9 mouse cellular contexts compared by ENCODE assay signal in the genomic region with DNA sequence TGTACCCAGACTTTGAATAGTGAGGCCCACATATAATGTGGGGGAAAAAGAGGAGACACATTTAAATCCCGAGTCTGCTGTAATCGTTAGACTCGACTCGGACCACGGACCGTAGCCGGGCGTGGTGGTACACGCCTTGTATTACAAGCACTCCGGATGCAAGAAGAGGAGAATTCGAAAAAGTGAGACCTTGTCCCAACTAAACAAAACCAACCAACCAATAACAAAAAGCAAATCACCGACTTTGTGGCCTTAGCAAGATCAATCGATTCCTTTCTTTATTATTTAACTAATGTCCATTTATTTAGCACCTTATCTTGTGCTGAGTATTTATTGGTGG. TPM values are rescaled to one million over a fixed set of nuclear protein-coding genes. Genes with fewer than 3 reads are reported as not detected.
DNase-seq lines count a peak whose midpoint lies in the region; ATAC-seq lines count a peak whose summit lies in the region.
"Had no signal": no experiment of that assay in that cellular context is flagged by ENCODE, and none has a peak within 500 bp of the region (broad histone marks: within the 10 kb centered on the region; RNA-seq: fewer than 3 reads in every experiment).

No protein-coding gene starts in this region.

- H3K27me3 ChIP-seq in kidney, embryonic 15.5 days, result no peaks in the 10 kb centered on the region
- H3K27me3 ChIP-seq in hindbrain, embryonic 10.5 days (ENCODE audit: insufficient read depth, poor library complexity, severe bottlenecking), result no peaks in the 10 kb centered on the region
- H3K27me3 ChIP-seq in lung, embryonic 16.5 days (ENCODE audit: control insufficient read depth, insufficient read depth, low read depth, low read length), result no peaks in the 10 kb centered on the region

- no peaks in the 10 kb centered on the region for H3K9me3 ChIP-seq in kidney, embryonic 15.5 days (replicated peaks)
- H3K9me3 ChIP-seq in hindbrain, embryonic 10.5 days, result no peaks in the 10 kb centered on the region
- H3K9me3 ChIP-seq in lung, embryonic 16.5 days (ENCODE audit: control insufficient read depth, low read length), result no peaks in the 10 kb centered on the region

- H3K9ac ChIP-seq in kidney, embryonic 15.5 days, result peak overlapping the region; percentile 99
- peak overlapping the region; percentile 100 for H3K9ac ChIP-seq in lung, embryonic 16.5 days (ENCODE audit: low read length)

- DNase-seq in kidney, postnatal 14 days, result no peak
- DNase-seq in ZHBTc4 (ENCODE audit: low read depth, low spot score), result peak; percentile 41
- no peak for DNase-seq in hindbrain, embryonic 10.5 days (ENCODE audit: low spot score)
- DNase-seq in natural killer cell, adult 2 months (ENCODE audit: low spot score in 2 of 2), result no peak
- DNase-seq in adrenal gland, adult 2 months, result no peak

- H3K36me3 ChIP-seq in kidney, embryonic 15.5 days, result peaks cover 50% of the 10 kb centered on the region
- H3K36me3 ChIP-seq in hindbrain, embryonic 10.5 days, result peaks cover 54% of the 10 kb centered on the region
- peaks cover 35% of the 10 kb centered on the region for H3K36me3 ChIP-seq in lung, embryonic 16.5 days (ENCODE audit: control insufficient read depth, insufficient read depth, low read length)

- peaks cover 39% of the 10 kb centered on the region for H3K4me1 ChIP-seq in kidney, embryonic 15.5 days
- peaks cover 45% of the 10 kb centered on the region for H3K4me1 ChIP-seq in hindbrain, embryonic 10.5 days (replicated peaks)
- H3K4me1 ChIP-seq in lung, embryonic 16.5 days (replicated peaks; ENCODE audit: control insufficient read depth, insufficient read depth, low read length), result peaks cover 24% of the 10 kb centered on the region

- peak overlapping the region; percentile 93 for H3K27ac ChIP-seq in kidney, embryonic 15.5 days
- peak overlapping the region; percentile 99 for H3K27ac ChIP-seq in hindbrain, embryonic 10.5 days
- peak overlapping the region; percentile 87 for H3K27ac ChIP-seq in lung, embryonic 16.5 days (ENCODE audit: low read length)

- no peak for ATAC-seq in kidney, embryonic 15.5 days (replicated peaks; ENCODE audit: low FRiP score)
- no peak for ATAC-seq in lung, embryonic 16.5 days (ENCODE audit: low read depth)
- ATAC-seq in erythroid progenitor cell, adult 5-6 weeks (replicated peaks; ENCODE audit: low FRiP score, poor library complexity, severe bottlenecking), result no peak

- peak overlapping the region; percentile 85 for H3K4me2 ChIP-seq in kidney, embryonic 15.5 days
- peak overlapping the region; percentile 90 for H3K4me2 ChIP-seq in lung, embryonic 16.5 days (ENCODE audit: low read depth, low read length)

- peak overlapping the region; percentile 99 for H3K4me3 ChIP-seq in kidney, embryonic 15.5 days (replicated peaks)
- peak overlapping the region; percentile 99 for H3K4me3 ChIP-seq in hindbrain, embryonic 10.5 days
- H3K4me3 ChIP-seq in lung, embryonic 16.5 days (ENCODE audit: low read length), result peak overlapping the region; percentile 98

- under 1% methylated on average over 13 of the region's 13 CpGs for WGBS in kidney, embryonic 15.5 days
- WGBS in hindbrain, embryonic 10.5 days, result 2% methylated on average over 13 of the region's 13 CpGs
- WGBS in lung, embryonic 16.5 days, result under 1% methylated on average over 13 of the region's 13 CpGs

RNA-seq across cellular contexts. Expression of a gene that starts 0.9 kb away (rescaled TPM):
- 119 and 120 TPM in 2 replicates for polyA plus RNA-seq in kidney, embryonic 15.5 days (2015; fragmentation: Nextera tagmentation; extraction: Ambion mirVana)
- polyA plus RNA-seq in hindbrain, embryonic 10.5 days (2016; fragmentation: Nextera tagmentation; extraction: Ambion mirVana), result 149 and 164 TPM in 2 replicates
- 92.1 and 101 TPM in 2 replicates for polyA plus RNA-seq in lung, embryonic 16.5 days (2015; fragmentation: Nextera tagmentation; extraction: Ambion mirVana)
- total RNA-seq in adrenal gland, adult 2 months (2021), result 100 to 1,000 TPM; 160 to 184 TPM
- polyA plus RNA-seq in adrenal gland, adult 2 months (2012; rRNA removed), result 64.2 and 67.6 TPM in 2 replicates
- 143 and 183 TPM in 2 replicates for total RNA-seq in erythroid progenitor cell, adult 5-6 weeks (2015; ENCODE audit: low replicate concordance)
- total RNA-seq in erythroid progenitor cell, adult 5-6 weeks (2017; ENCODE audit: low replicate concordance), result 140 and 476 TPM in 2 replicates

RNA-seq across cellular contexts. Expression of a gene that starts 2.4 kb away (rescaled TPM):
- polyA plus RNA-seq in kidney, embryonic 15.5 days (2015; fragmentation: Nextera tagmentation; extraction: Ambion mirVana), result 133 and 143 TPM in 2 replicates
- 162 and 176 TPM in 2 replicates for polyA plus RNA-seq in hindbrain, embryonic 10.5 days (2016; fragmentation: Nextera tagmentation; extraction: Ambion mirVana)
- 121 and 122 TPM in 2 replicates for polyA plus RNA-seq in lung, embryonic 16.5 days (2015; fragmentation: Nextera tagmentation; extraction: Ambion mirVana)
- total RNA-seq in adrenal gland, adult 2 months (2021), result 100 to 1,000 TPM; 106 TPM
- 89.4 and 104 TPM in 2 replicates for polyA plus RNA-seq in adrenal gland, adult 2 months (2012; rRNA removed)
- total RNA-seq in erythroid progenitor cell, adult 5-6 weeks (2015; ENCODE audit: low replicate concordance), result 42.8 and 69.2 TPM in 2 replicates
- total RNA-seq in erythroid progenitor cell, adult 5-6 weeks (2017; ENCODE audit: low replicate concordance), result 19.0 and 29.3 TPM in 2 replicates

RNA-seq across cellular contexts. Expression of a gene that starts 9.2 kb away (rescaled TPM):
- polyA plus RNA-seq in kidney, embryonic 15.5 days (2015; fragmentation: Nextera tagmentation; extraction: Ambion mirVana), result 25.8 and 30.0 TPM in 2 replicates
- 27.4 and 28.4 TPM in 2 replicates for polyA plus RNA-seq in hindbrain, embryonic 10.5 days (2016; fragmentation: Nextera tagmentation; extraction: Ambion mirVana)
- polyA plus RNA-seq in lung, embryonic 16.5 days (2015; fragmentation: Nextera tagmentation; extraction: Ambion mirVana), result 27.7 and 29.5 TPM in 2 replicates
- total RNA-seq in adrenal gland, adult 2 months (2021), result 100 to 1,000 TPM in 1 of 2 experiments, 10 to 100 TPM in 1; 68.3 to 101 TPM
- 44.7 and 54.1 TPM in 2 replicates for polyA plus RNA-seq in adrenal gland, adult 2 months (2012; rRNA removed)
- 24.9 and 35.6 TPM in 2 replicates for total RNA-seq in erythroid progenitor cell, adult 5-6 weeks (2015; ENCODE audit: low replicate concordance)
- 31.8 and 40.2 TPM in 2 replicates for total RNA-seq in erythroid progenitor cell, adult 5-6 weeks (2017; ENCODE audit: low replicate concordance)

RNA-seq across cellular contexts. Expression of a gene that starts 13.2 kb away (rescaled TPM):
- 0.10 TPM in 1 of 2 replicates, not detected in the other for polyA plus RNA-seq in kidney, embryonic 15.5 days (2015; fragmentation: Nextera tagmentation; extraction: Ambion mirVana)
- not detected in 2 replicates for polyA plus RNA-seq in hindbrain, embryonic 10.5 days (2016; fragmentation: Nextera tagmentation; extraction: Ambion mirVana)
- not detected in 2 replicates for polyA plus RNA-seq in lung, embryonic 16.5 days (2015; fragmentation: Nextera tagmentation; extraction: Ambion mirVana)
- total RNA-seq in adrenal gland, adult 2 months (2021), result not detected
- polyA plus RNA-seq in adrenal gland, adult 2 months (2012; rRNA removed), result 0.18 TPM in 1 of 2 replicates, not detected in the other
- not detected in 2 replicates for total RNA-seq in erythroid progenitor cell, adult 5-6 weeks (2015; ENCODE audit: low replicate concordance)
- total RNA-seq in erythroid progenitor cell, adult 5-6 weeks (2017; ENCODE audit: low replicate concordance), result not detected in 2 replicates
- total RNA-seq: common myeloid progenitor, adult 5-6 weeks had no signal

RNA-seq across cellular contexts. Expression of a gene that starts 32.4 kb away (rescaled TPM):
- 28.9 and 32.1 TPM in 2 replicates for polyA plus RNA-seq in kidney, embryonic 15.5 days (2015; fragmentation: Nextera tagmentation; extraction: Ambion mirVana)
- 28.0 and 33.4 TPM in 2 replicates for polyA plus RNA-seq in hindbrain, embryonic 10.5 days (2016; fragmentation: Nextera tagmentation; extraction: Ambion mirVana)
- 28.2 and 29.9 TPM in 2 replicates for polyA plus RNA-seq in lung, embryonic 16.5 days (2015; fragmentation: Nextera tagmentation; extraction: Ambion mirVana)
- 10 to 100 TPM; 12.3 to 13.5 TPM for total RNA-seq in adrenal gland, adult 2 months (2021)
- 55.8 and 56.2 TPM in 2 replicates for polyA plus RNA-seq in adrenal gland, adult 2 months (2012; rRNA removed)
- 4.3 and 10.5 TPM in 2 replicates for total RNA-seq in erythroid progenitor cell, adult 5-6 weeks (2015; ENCODE audit: low replicate concordance)
- total RNA-seq in erythroid progenitor cell, adult 5-6 weeks (2017; ENCODE audit: low replicate concordance), result 1.4 and 2.8 TPM in 2 replicates
